Mouse (Mus musculus) limb, embryonic 12.5 days (tissue): ENCODE results near the gene Tlcd2. TPM values are rescaled to one million over a fixed set of nuclear protein-coding genes. Genes with fewer than 3 reads are reported as not detected.

Experiments used
- ATAC-seq: fragments of 200-750 bp; cut with Nextera tagmentation; 2 replicates; pipeline ENCODE4 v1.8.0; 2017; ENCODE audit warnings: low read depth, moderate TSS enrichment; ENCODE audit not compliant: insufficient number of reproducible peaks, insufficient read depth, low FRiP score, low TSS enrichment
- H3K27ac ChIP-seq: fragments of 300-500 bp; sonication (generic); 2 replicates; pipeline ENCODE4 v1.5.1; 2016; ENCODE audit warnings: mild to moderate bottlenecking, moderate library complexity
- H3K27me3 ChIP-seq: fragments of 300-500 bp; sonication (generic); 2 replicates; pipeline ENCODE4 v1.6.1; 2016; ENCODE audit warnings: mild to moderate bottlenecking, moderate library complexity
- H3K36me3 ChIP-seq: fragments of 300-500 bp; sonication (generic); 2 replicates; pipeline ENCODE4 v1.6.1; 2016; ENCODE audit warnings: mild to moderate bottlenecking, moderate library complexity
- H3K4me1 ChIP-seq: fragments of 300-500 bp; sonication (generic); replicated peaks from 2 replicates; pipeline ENCODE4 v1.6.1; 2016
- H3K4me2 ChIP-seq: fragments of 300-500 bp; sonication (generic); 2 replicates; pipeline ENCODE4 v1.6.1; 2016; ENCODE audit warnings: mild to moderate bottlenecking, moderate library complexity
- H3K4me3 ChIP-seq: fragments of 300-500 bp; sonication (generic); replicated peaks from 2 replicates; pipeline ENCODE4 v1.5.1; 2016; ENCODE audit warnings: mild to moderate bottlenecking
- H3K9ac ChIP-seq: fragments of 300-500 bp; sonication (generic); replicated peaks from 2 replicates; pipeline ENCODE4 v1.6.1; 2016; ENCODE audit warnings: mild to moderate bottlenecking, moderate library complexity
- H3K9me3 ChIP-seq: fragments of 300-500 bp; sonication (generic); 2 replicates; pipeline ENCODE4 v1.6.1; 2016; ENCODE audit warnings: mild to moderate bottlenecking, moderate library complexity
- WGBS: fragments of 180-500 bp; shearing (Covaris S2); methylation state at CpG from one replicate; pipeline ENCODE4 v1.1.7; 2016; 5-methylcytosine and 5-hydroxymethylcytosine counted together
- polyA plus RNA-seq: library from polyadenylated mRNA; unstranded; fragments of >200 nt; fragmentation: Nextera tagmentation; extraction: Ambion mirVana; gene quantifications from 2 replicates; pipeline ENCODE4 v1.2.1, GENCODE M21; 2016

The Tlcd2 gene
- polyA plus RNA-seq, 1 experiment from 2014 or later: 17.5 TPM

GRCm38 (mm10) chr11:75467512-75468215 lies 6.1 kb downstream of the Tlcd2 start:
- Histone ChIP-seq H3K9me3 (no peaks in the 10 kb centered on the region), H3K4me1 (peaks cover 24% of the 10 kb centered on the region), H3K36me3 (peaks cover 7% of the 10 kb centered on the region; the same call in 1 of the 2 replicates), H3K9ac (peak overlapping the region; percentile 66), H3K4me3 (peak overlapping the region; percentile 42), H3K27me3 (no peaks in the 10 kb centered on the region), H3K4me2 (peak overlapping the region; percentile 67), H3K27ac (no peak overlapping the region)
- peak; percentile 74; the same call in 1 of the 2 replicates for ATAC-seq
- WGBS: 16% methylated on average over 19 of the region's 19 CpGs

- Histone ChIP-seq H3K36me3 (peaks cover 7% of the 10 kb centered on the region; the same call in 1 of the 2 replicates), H3K4me3 (peak overlapping the region; percentile 42), H3K4me2 (peak overlapping the region; percentile 67), H3K4me1 (peaks cover 16% of the 10 kb centered on the region), H3K9me3 (no peaks in the 10 kb centered on the region), H3K9ac (peak overlapping the region; percentile 66), H3K27ac (no peak overlapping the region), H3K27me3 (no peaks in the 10 kb centered on the region)
- 65% methylated on average over 7 of the region's 7 CpGs for WGBS
- no peak for ATAC-seq
Observed at GRCm38 (mm10) chr11:75468410-75468809, 6.9 kb downstream of the Tlcd2 start.

GRCm38 (mm10) chr11:75469261-75469660 lies 7.7 kb downstream of the Tlcd2 start:
- Histone ChIP-seq H3K27me3 (no peaks in the 10 kb centered on the region), H3K4me3 (no peak overlapping the region), H3K9me3 (no peaks in the 10 kb centered on the region), H3K36me3 (peaks cover 7% of the 10 kb centered on the region; the same call in 1 of the 2 replicates), H3K27ac (no peak overlapping the region), H3K4me2 (no peak overlapping the region), H3K4me1 (peaks cover 12% of the 10 kb centered on the region), H3K9ac (no peak overlapping the region)
- WGBS: 91% methylated on average over 4 of the region's 4 CpGs
- ATAC-seq: no peak

- ATAC-seq: no peak
- no peak overlapping the region for H3K4me2 ChIP-seq
- H3K4me3 ChIP-seq: no peak overlapping the region
- H3K27me3 ChIP-seq: no peaks in the 10 kb centered on the region
- H3K9me3 ChIP-seq: no peaks in the 10 kb centered on the region
- H3K36me3 ChIP-seq: 0 out of 2 replicates have a peak, but pooled peaks cover under 1% of the 10 kb centered on the region
- peaks cover 12% of the 10 kb centered on the region for H3K4me1 ChIP-seq
- no peak overlapping the region for H3K9ac ChIP-seq
- WGBS: 86% methylated on average over 3 of the region's 3 CpGs
- H3K27ac ChIP-seq: no peak overlapping the region
Observed at GRCm38 (mm10) chr11:75470675-75471074, 9.2 kb downstream of the Tlcd2 start.

GRCm38 (mm10) chr11:75472469-75473081 lies 11.1 kb downstream of the Tlcd2 start:
- Histone ChIP-seq H3K4me1 (peaks cover 9% of the 10 kb centered on the region), H3K9ac (no peak overlapping the region), H3K4me2 (no peak overlapping the region), H3K27me3 (0 out of 2 replicates have a peak, but pooled peaks cover 7% of the 10 kb centered on the region), H3K36me3 (no peaks in the 10 kb centered on the region), H3K9me3 (no peaks in the 10 kb centered on the region), H3K27ac (no peak overlapping the region), H3K4me3 (no peak overlapping the region)
- WGBS: 88% methylated on average over 11 of the region's 11 CpGs
- ATAC-seq: no peak

- no peak for ATAC-seq
- WGBS: 75% methylated on average over 7 of the region's 7 CpGs
- Histone ChIP-seq H3K4me1 (peaks cover 2% of the 10 kb centered on the region; the same call in 1 of the 2 replicates), H3K27ac (no peak overlapping the region), H3K9ac (no peak overlapping the region), H3K4me3 (no peak overlapping the region), H3K27me3 (peaks cover 10% of the 10 kb centered on the region), H3K9me3 (no peaks in the 10 kb centered on the region), H3K4me2 (no peak overlapping the region), H3K36me3 (no peaks in the 10 kb centered on the region)
Observed at GRCm38 (mm10) chr11:75473376-75473775, 11.9 kb downstream of the Tlcd2 start.

GRCm38 (mm10) chr11:75486192-75486591 lies 24.7 kb downstream of the Tlcd2 start:
- peak; percentile 23; the same call in 1 of the 2 replicates for ATAC-seq
- H3K4me1 ChIP-seq: peaks cover 15% of the 10 kb centered on the region
- H3K9me3 ChIP-seq: no peaks in the 10 kb centered on the region
- H3K27me3 ChIP-seq: no peaks in the 10 kb centered on the region; the same call in 1 of the 2 replicates
- H3K4me3 ChIP-seq: peak overlapping the region; percentile 97
- peak overlapping the region; percentile 44 for H3K4me2 ChIP-seq
- no peak overlapping the region for H3K9ac ChIP-seq
- WGBS: 29% methylated on average over 3 of the region's 3 CpGs
- peaks cover 23% of the 10 kb centered on the region for H3K36me3 ChIP-seq
- H3K27ac ChIP-seq: no peak overlapping the region

GRCm38 (mm10) chr11:75486601-75487285 lies 25.2 kb downstream of the Tlcd2 start, which contains the start of gene Prpf8:
Prpf8 (plus strand) TSS chr11:75486816.
- under 1% methylated on average over 52 of the region's 52 CpGs for WGBS
- peak; percentile 96 for ATAC-seq
- Histone ChIP-seq H3K27me3 (no peaks in the 10 kb centered on the region; the same call in 1 of the 2 replicates), H3K9me3 (no peaks in the 10 kb centered on the region), H3K4me1 (peaks cover 15% of the 10 kb centered on the region), H3K36me3 (peaks cover 29% of the 10 kb centered on the region), H3K4me2 (peak within 1 kb of the TSS; percentile 93), H3K9ac (peak within 1 kb of the TSS; percentile 97), H3K27ac (peak within 1 kb of the TSS; percentile 89), H3K4me3 (peak within 1 kb of the TSS; percentile 97)

- Histone ChIP-seq H3K9me3 (no peaks in the 10 kb centered on the region), H3K4me1 (peaks cover 15% of the 10 kb centered on the region), H3K4me2 (peak overlapping the region; percentile 93), H3K9ac (peak overlapping the region; percentile 97), H3K4me3 (peak overlapping the region; percentile 97), H3K36me3 (peaks cover 36% of the 10 kb centered on the region), H3K27me3 (no peaks in the 10 kb centered on the region; the same call in 1 of the 2 replicates), H3K27ac (no peak overlapping the region)
- 40% methylated on average over 6 of the region's 6 CpGs for WGBS
- ATAC-seq: no peak
Observed at GRCm38 (mm10) chr11:75487496-75487895, 26.0 kb downstream of the Tlcd2 start.

- Histone ChIP-seq H3K4me3 (no peak overlapping the region), H3K27ac (no peak overlapping the region), H3K4me2 (no peak overlapping the region), H3K4me1 (no peaks in the 10 kb centered on the region), H3K9ac (no peak overlapping the region), H3K36me3 (peaks cover 100% of the 10 kb centered on the region), H3K27me3 (no peaks in the 10 kb centered on the region), H3K9me3 (no peaks in the 10 kb centered on the region)
- 92% methylated on average over 10 of the region's 10 CpGs for WGBS
- no peak for ATAC-seq
Observed at GRCm38 (mm10) chr11:75494296-75495049, 33.0 kb downstream of the Tlcd2 start.
